Mouse (Mus musculus): ENCODE measurements at regions not wholly inside any gene's neighbourhood (a gene's known extent, or its start where the extent isn't known, plus 50 kb on each side); places are given as distances from the start of the nearest gene placed in this dataset.
"Not testable (repeated sequence)": the region's sequence is repeated elsewhere in the genome, so short reads cannot be mapped to it uniquely, and the experiment has no call there.

GRCm38 (mm10) chr1:168697386-168697785 lies 265.3 kb upstream of the Pbx1 start:
- DNase-seq (ENCODE audit: low spot score in 2 of 2): no peak

GRCm38 (mm10) chr1:168686821-168687220 lies 254.8 kb upstream of the Pbx1 start:
- DNase-seq (ENCODE audit: low spot score in 2 of 2): no peak

GRCm38 (mm10) chr1:168685147-168685546 lies 253.1 kb upstream of the Pbx1 start:
- no peak for DNase-seq (ENCODE audit: low spot score in 2 of 2)

- DNase-seq (ENCODE audit: low spot score in 2 of 2): no peak
Observed at GRCm38 (mm10) chr1:168681685-168682491, 249.8 kb upstream of the Pbx1 start.

GRCm38 (mm10) chr1:168680674-168681073 lies 248.6 kb upstream of the Pbx1 start:
- DNase-seq (ENCODE audit: low spot score in 2 of 2): no peak

GRCm38 (mm10) chr1:168676418-168677413 lies 244.6 kb upstream of the Pbx1 start:
- no peak for DNase-seq (ENCODE audit: low spot score in 2 of 2)

- no peak for DNase-seq (ENCODE audit: low spot score in 2 of 2)
Observed at GRCm38 (mm10) chr1:168675741-168676140, 243.7 kb upstream of the Pbx1 start.

- no peak for DNase-seq (ENCODE audit: low spot score in 2 of 2)
Observed at GRCm38 (mm10) chr1:168662755-168663284, 230.8 kb upstream of the Pbx1 start.

- no peak for DNase-seq (ENCODE audit: low spot score in 2 of 2)
Observed at GRCm38 (mm10) chr1:168660956-168661355, 228.9 kb upstream of the Pbx1 start.

- DNase-seq (ENCODE audit: low spot score in 2 of 2): no peak
Observed at GRCm38 (mm10) chr1:168659578-168659977, 227.5 kb upstream of the Pbx1 start.

- DNase-seq (ENCODE audit: low spot score in 2 of 2): no peak
Observed at GRCm38 (mm10) chr1:168632837-168633236, 200.8 kb upstream of the Pbx1 start.

GRCm38 (mm10) chr1:168631979-168632378 lies 199.9 kb upstream of the Pbx1 start:
- no peak for DNase-seq (ENCODE audit: low spot score in 2 of 2)

GRCm38 (mm10) chr1:168601967-168602366 lies 169.9 kb upstream of the Pbx1 start:
- not testable (repeated sequence) for DNase-seq (ENCODE audit: low spot score in 2 of 2)

- DNase-seq (ENCODE audit: low spot score in 2 of 2): no peak
Observed at GRCm38 (mm10) chr1:168600461-168601160, 168.5 kb upstream of the Pbx1 start.

GRCm38 (mm10) chr1:168598191-168598667 lies 166.2 kb upstream of the Pbx1 start:
- DNase-seq (ENCODE audit: low spot score in 2 of 2): no peak

GRCm38 (mm10) chr1:168597495-168597894 lies 165.4 kb upstream of the Pbx1 start:
- DNase-seq (ENCODE audit: low spot score in 2 of 2): no peak

GRCm38 (mm10) chr1:168584137-168584536 lies 152.1 kb upstream of the Pbx1 start:
- DNase-seq (ENCODE audit: low spot score in 2 of 2): no peak

GRCm38 (mm10) chr1:168582434-168582833 lies 150.4 kb upstream of the Pbx1 start:
- DNase-seq (ENCODE audit: low spot score in 2 of 2): no peak

GRCm38 (mm10) chr1:168569930-168570515 lies 138.0 kb upstream of the Pbx1 start:
- no peak for DNase-seq (ENCODE audit: low spot score in 2 of 2)

- DNase-seq (ENCODE audit: low spot score in 2 of 2): no peak
Observed at GRCm38 (mm10) chr1:168552394-168552793, 120.3 kb upstream of the Pbx1 start.
